Mouse (Mus musculus): ENCODE results near the gene Csrp1.

Gene Csrp1

GRCm38 (mm10) chr1:135719983-135720382 is at the start of gene Csrp1:
Csrp1 (plus strand) TSS chr1:135720061.
- no peak for DNase-seq

DNA sequence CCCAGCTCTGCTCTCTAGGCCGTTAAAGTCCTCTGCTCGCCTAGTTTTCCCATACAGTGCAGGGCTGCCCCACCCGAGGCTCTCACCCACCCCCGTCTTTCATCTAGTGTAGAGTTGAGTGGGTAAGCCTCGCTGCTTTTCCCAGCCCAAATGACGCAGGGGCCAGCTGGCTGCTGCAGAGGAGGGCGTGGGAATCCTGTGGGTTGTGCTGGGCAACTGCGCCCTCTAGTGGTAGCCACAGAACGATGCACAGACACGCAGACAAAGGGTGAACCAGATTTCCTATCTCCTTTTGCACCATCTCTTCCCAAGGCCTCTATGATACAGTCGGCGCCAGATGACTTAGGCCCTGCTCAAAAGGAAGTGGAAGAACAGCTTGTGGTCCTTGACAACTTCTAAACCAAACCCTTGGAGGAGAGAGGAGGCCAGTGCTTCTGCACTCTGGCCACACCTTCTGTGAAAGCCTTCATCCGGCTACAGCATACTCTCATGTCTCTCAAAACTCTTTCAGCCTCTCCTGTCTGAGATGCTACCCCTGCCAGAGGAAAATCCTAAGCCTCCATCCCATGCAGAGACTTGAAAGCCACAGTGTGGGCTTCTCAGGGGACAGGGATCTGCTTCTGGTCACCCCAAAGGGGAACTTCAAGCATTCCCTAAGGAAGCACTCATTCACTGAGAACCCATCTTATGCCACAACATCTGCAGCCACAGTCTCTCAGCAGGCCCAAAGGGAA is 49.3 kb upstream of the Csrp1 start:
- DNase-seq: peak; percentile 66

GRCm38 (mm10) chr1:135671406-135671805 is 48.5 kb upstream of the Csrp1 start:
- no peak for DNase-seq

- no peak for DNase-seq
Observed at GRCm38 (mm10) chr1:135671956-135672355, 47.9 kb upstream of the Csrp1 start.

DNA sequence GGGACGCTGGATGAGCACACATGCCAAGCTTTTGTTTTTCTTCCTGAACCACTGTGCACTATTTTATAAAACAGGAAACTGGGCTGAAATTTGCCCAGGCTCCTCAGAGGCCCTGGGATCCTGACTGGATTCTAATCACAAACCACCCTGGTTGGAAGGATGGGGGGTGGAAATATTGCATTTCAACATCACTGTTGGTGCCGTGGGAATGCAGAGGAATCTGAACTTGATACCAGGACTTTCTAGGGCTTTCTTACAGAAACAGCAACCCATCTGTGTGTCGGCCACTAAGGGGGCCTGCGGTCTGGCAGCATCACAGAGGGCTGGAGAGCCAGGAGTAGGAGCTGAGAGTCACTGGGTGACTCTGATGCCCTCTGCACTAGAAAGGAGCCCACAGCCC is 47.5 kb upstream of the Csrp1 start:
- no peak for DNase-seq

DNA sequence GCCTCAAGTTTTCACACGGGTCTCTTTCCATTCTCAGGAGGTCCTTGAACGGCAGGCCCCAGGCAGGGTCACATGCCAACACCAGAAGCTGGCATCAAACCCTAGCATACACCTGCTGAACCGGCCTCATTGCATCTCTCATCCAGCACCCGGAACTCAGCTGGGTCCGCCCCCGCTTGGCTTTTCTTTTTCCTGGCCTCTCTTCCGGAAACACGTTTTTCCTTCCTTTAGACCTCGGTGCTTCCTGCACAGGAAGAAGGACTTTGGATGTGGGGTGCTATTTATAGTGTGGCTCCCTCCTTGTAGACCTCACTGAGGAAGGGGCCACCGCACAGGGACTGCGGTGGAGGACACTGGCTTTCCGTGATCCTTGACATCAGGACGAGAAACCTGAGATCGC is 46.4 kb upstream of the Csrp1 start:
- DNase-seq: no peak

DNA sequence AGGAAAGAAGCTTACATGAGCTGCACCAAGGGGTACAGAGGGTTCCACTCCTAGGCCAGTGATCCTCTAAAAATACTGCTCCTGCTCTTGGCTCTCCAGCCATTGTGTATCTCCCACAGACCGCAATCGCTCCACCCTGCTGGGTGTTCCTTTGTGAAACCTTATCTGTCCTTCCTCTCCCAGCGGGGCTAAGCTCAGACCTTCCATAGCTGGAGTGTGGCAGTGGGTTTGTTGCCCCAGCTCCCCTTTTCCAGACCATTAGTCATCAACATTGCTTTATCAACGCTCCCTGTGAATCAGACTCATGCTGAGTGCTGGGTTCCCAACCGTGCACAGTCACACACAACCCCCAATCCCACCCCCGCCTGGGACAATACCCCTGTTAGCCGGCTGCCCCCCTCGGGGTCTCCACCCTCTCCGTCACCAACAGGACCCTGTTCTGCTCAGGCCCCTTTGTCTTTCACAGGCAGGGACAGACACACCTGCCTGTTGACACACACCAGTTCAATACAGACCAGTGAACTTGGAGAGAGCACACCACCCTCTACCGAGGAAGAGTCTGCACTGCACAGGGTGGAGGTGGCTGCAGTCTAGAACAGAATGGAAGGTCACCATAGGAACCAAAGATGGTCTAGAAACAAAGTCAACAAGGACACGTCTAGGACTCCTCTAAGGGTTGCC is 44.3 kb upstream of the Csrp1 start:
- DNase-seq: no peak

GRCm38 (mm10) chr1:135676247-135676646 is 43.6 kb upstream of the Csrp1 start:
- DNase-seq: no peak

DNA sequence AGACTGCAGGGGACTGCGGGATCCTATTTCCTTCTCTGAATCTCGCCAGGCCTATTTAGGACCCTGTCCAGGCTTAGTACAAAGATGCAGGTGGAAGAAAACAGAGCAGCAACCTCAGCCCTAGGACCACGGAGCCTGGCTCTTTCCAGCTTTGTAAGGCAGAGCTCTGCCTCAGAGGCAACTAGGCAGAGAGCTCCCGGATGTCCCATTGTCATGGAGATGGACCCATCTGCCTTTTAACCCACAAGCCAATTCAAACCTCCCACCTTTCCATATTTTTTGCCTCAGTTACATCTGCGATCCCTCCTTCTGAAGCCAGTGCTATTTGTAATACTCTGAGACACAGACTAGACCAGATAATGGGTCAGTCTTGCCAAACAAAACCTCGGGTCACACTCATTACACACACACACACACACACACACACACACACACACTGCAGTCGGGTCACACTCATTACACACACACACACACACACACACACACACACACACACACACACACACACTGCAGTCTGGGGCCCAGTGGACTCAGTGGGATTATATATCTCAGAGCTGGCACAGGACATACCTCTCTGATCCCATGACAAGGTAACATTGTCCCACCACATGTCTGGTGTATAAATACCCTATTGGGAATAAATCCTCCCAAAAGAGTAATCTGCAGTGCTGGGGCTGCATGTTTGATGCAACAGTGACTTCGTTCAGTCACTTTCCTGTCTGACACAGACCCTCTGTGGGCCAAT is 42.8 kb upstream of the Csrp1 start:
- no peak for DNase-seq

GRCm38 (mm10) chr1:135678145-135678544 is 41.7 kb upstream of the Csrp1 start:
- DNase-seq: no peak

GRCm38 (mm10) chr1:135680716-135681115 is 39.1 kb upstream of the Csrp1 start:
- no peak for DNase-seq

- no peak for DNase-seq
Observed at GRCm38 (mm10) chr1:135681122-135681521, 38.7 kb upstream of the Csrp1 start.

GRCm38 (mm10) chr1:135684895-135685294 is 35.0 kb upstream of the Csrp1 start:
- no peak for DNase-seq

DNA sequence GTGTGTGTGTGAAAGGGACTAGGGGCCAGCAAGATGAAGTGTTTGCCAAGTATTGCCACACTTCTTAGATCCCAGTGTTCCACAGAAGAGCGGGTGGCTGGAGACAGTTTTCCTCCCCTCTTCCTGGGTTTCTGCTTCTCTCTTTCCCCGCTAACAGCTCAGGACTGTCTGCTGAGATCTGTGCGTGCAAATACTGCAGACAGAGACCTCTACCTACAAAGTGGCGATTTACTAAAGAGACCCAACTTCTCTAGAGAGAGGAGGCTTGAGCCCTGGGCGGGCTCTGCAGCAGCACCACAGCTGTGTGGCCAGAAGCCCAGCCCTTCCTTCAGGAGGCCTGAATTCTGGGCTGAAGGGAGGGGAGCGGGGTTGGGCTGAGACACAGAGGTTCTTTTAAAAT is 34.5 kb upstream of the Csrp1 start:
- no peak for DNase-seq

GRCm38 (mm10) chr1:135686792-135687510 is 32.9 kb upstream of the Csrp1 start:
- no peak for DNase-seq

GRCm38 (mm10) chr1:135687771-135688492 is 31.9 kb upstream of the Csrp1 start:
- DNase-seq: peak; percentile 24

DNA sequence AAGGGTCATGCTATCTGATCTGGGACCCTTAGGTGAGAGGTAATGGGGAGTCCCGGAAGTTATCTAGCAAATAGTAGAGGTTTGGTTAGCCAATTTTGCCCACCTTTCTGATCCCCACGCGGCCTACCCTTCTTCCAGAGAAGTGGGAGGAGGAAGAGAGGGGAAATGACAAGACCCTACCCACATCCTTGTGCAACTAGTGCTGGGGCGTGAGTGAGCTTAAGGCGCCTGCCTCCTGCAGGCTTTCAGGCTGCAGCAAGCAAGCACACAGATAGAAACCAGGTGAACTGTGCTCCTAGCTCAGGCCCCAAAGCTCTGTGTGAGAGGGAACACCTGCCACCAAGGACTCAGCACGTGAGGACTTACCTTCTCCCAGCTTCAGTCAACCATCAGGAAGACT is 31.2 kb upstream of the Csrp1 start:
- DNase-seq: no peak

DNA sequence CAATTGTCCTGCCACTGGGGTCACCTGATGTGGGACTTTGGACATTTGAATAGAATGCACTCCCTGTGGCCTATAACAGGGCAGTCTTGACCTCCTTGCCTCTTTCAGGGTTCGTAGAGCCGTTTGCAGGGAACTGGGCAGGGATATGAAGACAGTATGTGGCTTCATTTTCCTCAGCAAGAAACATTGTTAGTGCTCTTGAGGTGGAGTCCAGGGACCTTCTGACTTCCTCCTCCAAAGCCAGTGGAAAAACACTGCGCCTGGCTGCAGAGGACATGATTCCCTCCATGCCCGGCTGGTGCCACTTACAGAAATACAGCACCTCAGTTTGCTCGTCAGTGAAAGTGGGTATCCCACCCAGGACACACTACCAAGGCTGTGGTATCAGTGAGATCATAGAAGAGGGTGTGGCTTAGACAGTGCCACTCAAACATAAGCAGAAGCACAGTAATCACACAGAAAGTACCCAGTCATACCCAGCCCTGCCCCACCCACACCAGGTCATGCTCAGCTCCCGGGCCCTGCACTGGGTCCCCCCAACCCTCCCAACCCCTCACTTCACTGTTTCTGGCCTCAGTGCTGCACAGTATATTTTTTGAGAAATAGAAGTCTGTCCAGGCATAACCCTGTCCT is 29.0 kb upstream of the Csrp1 start:
- DNase-seq: no peak

DNA sequence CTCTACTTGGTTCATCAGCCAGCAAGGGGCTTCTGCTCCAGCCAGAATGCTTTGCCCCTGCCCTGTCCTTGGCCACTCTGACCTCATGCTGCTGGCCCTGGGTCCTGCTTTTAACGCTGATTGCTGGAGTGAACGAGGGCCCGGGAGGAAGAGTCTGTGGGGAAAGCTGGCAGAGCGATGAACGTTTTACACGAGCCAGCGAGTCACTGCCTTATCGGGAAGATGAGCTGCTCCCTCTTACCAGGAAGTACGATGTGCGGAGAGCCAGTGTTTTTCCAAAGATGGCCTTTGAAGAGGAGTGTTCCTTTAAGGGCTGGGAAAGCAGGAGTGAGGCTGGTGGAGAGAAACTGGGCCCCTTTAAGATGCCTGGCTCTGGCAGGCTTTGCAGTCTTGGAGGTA is 28.4 kb upstream of the Csrp1 start:
- no peak for DNase-seq

DNA sequence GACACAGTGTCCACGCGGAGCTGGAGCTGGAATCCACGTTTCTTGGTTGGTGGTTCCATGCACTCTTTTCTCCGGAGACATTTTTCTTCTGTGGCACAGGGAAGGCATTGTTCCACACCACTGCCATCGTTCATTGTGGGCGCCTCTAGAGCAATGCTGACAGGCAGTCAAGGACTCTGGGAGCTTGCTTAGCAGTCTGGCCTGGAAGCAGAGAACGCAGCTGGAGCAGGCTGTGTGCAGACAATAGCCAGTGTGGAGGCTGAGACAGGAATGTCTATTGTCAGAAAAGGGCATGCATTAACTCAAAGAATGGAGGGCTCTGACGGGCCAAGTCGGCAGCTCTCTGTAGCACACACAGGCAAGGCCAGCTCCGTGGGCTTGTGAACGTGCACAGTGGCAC is 25.7 kb upstream of the Csrp1 start:
- DNase-seq: no peak

GRCm38 (mm10) chr1:135697462-135697861 is 22.4 kb upstream of the Csrp1 start:
- no peak for DNase-seq

DNA sequence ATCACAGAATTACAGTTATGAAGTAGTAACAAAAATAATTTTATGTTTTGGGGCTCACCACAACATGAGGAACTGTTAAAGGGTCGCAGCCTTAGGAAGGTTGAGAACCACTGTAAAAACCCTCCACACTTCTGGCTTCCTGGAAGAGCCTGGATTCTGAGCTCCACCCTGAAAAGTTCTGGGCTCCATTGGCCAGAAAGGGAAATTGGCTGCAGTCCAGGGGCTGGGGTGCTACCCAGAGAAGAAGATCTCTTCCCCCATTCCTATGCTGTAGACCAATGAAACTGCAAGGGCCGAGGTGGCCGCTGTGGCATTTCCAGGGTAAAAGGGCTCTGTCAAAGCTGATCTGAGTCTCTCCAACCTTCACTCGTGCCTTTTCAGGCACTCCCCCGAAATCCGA is 21.8 kb upstream of the Csrp1 start:
- no peak for DNase-seq
